Mouse (Mus musculus) intestine, postnatal 0 days (tissue): Measurements from ENCODE around the gene Fgfr2. TPM values are rescaled to one million over a fixed set of nuclear protein-coding genes. Genes with fewer than 3 reads are reported as not detected.

Experiments
- ATAC-seq: fragments of 200-750 bp; cut with Nextera tagmentation; 2 replicates; pipeline ENCODE4 v1.8.0; 2017; ENCODE audit warnings: mild to moderate bottlenecking, moderate TSS enrichment, moderate library complexity
- H3K27ac ChIP-seq: fragments of 300-500 bp; sonication (generic); 2 replicates; pipeline ENCODE4 v1.5.1; 2014; ENCODE audit warnings: mild to moderate bottlenecking, low read depth, low read length, moderate library complexity
- H3K27me3 ChIP-seq: fragments of 300-500 bp; sonication (generic); replicated peaks from 2 replicates; pipeline ENCODE4 v1.6.1; 2014; ENCODE audit warnings: low read length, mixed read lengths; ENCODE audit not compliant: control insufficient read depth, insufficient read depth
- H3K36me3 ChIP-seq: fragments of 300-500 bp; sonication (generic); 2 replicates; pipeline ENCODE4 v1.6.1; 2014; ENCODE audit warnings: mild to moderate bottlenecking, moderate library complexity; ENCODE audit not compliant: control insufficient read depth, insufficient read depth
- H3K4me1 ChIP-seq: fragments of 300-500 bp; sonication (generic); replicated peaks from 2 replicates; pipeline ENCODE4 v1.6.1; 2014; ENCODE audit warnings: antibody characterized with exemption, low read length, mixed read lengths; ENCODE audit not compliant: control insufficient read depth, insufficient read depth
- H3K4me2 ChIP-seq: fragments of 300-500 bp; sonication (generic); replicated peaks from 2 replicates; pipeline ENCODE4 v1.6.1; 2014; ENCODE audit warnings: low read depth, mild to moderate bottlenecking, moderate library complexity
- H3K4me3 ChIP-seq: fragments of 300-500 bp; sonication (generic); 2 replicates; pipeline ENCODE4 v1.5.1; 2014; ENCODE audit warnings: low read depth, low read length
- H3K9ac ChIP-seq: fragments of 300-500 bp; sonication (generic); 2 replicates; pipeline ENCODE4 v1.6.1; 2014; ENCODE audit warnings: mild to moderate bottlenecking, low read depth, low read length
- H3K9me3 ChIP-seq: fragments of 300-500 bp; sonication (generic); 2 replicates; pipeline ENCODE4 v1.6.1; 2016; ENCODE audit warnings: mixed run types; ENCODE audit not compliant: control insufficient read depth
- CTCF ChIP-seq: sonication (generic); IDR thresholded peaks from 2 replicates; pipeline ENCODE4 v1.5.1; 2016; ENCODE audit warnings: low read depth, mild to moderate bottlenecking, control low read depth, antibody characterized with exemption, moderate library complexity
- WGBS: fragments of 180-500 bp; shearing (Covaris S2); extraction: QIAGEN DNeasy Blood & Tissue Kit; methylation state at CpG from one replicate; pipeline ENCODE4 v1.1.7; 2014; 5-methylcytosine and 5-hydroxymethylcytosine counted together
- polyA plus RNA-seq: library from polyadenylated mRNA; unstranded; fragments of >200 nt; fragmentation: Nextera tagmentation; extraction: Ambion mirVana; gene quantifications from 2 replicates; pipeline ENCODE4 v1.2.1, GENCODE M21; 2015

Gene Fgfr2
- polyA plus RNA-seq, 1 experiment from 2014 or later: 29.5 TPM

GRCm38 (mm10) chr7:130288719-130289427 is 2834.3 kb downstream of the Fgfr2 start:
- no peaks in the 10 kb centered on the region for H3K36me3 ChIP-seq
- no peaks in the 10 kb centered on the region for H3K27me3 ChIP-seq
- no peak overlapping the region for H3K4me2 ChIP-seq
- no peak overlapping the region for H3K4me3 ChIP-seq
- 61% methylated on average over 11 of the region's 11 CpGs for WGBS
- TF ChIP-seq CTCF: no peak
- ATAC-seq: no peak
- no peaks in the 10 kb centered on the region for H3K4me1 ChIP-seq
- H3K27ac ChIP-seq: no peak overlapping the region
- H3K9me3 ChIP-seq: no peaks in the 10 kb centered on the region
- no peak overlapping the region for H3K9ac ChIP-seq

- no peak for ATAC-seq
- H3K4me3 ChIP-seq: no peak overlapping the region
- WGBS: 61% methylated on average over 7 of the region's 7 CpGs
- no peaks in the 10 kb centered on the region for H3K9me3 ChIP-seq
- no peak overlapping the region for H3K4me2 ChIP-seq
- no peak overlapping the region for H3K9ac ChIP-seq
- TF ChIP-seq CTCF: no peak
- H3K27me3 ChIP-seq: no peaks in the 10 kb centered on the region
- H3K36me3 ChIP-seq: no peaks in the 10 kb centered on the region
- H3K4me1 ChIP-seq: no peaks in the 10 kb centered on the region
- H3K27ac ChIP-seq: no peak overlapping the region; the same call in 1 of the 2 replicates
These were observed 2834.9 kb downstream of the Fgfr2 start for GRCm38 (mm10) chr7:130288248-130288647.

GRCm38 (mm10) chr7:130278738-130279705 is 2844.1 kb downstream of the Fgfr2 start:
- Histone ChIP-seq H3K4me3 (no peak overlapping the region), H3K36me3 (no peaks in the 10 kb centered on the region), H3K9ac (no peak overlapping the region), H3K27me3 (no peaks in the 10 kb centered on the region), H3K4me2 (no peak overlapping the region), H3K27ac (no peak overlapping the region), H3K9me3 (no peaks in the 10 kb centered on the region), H3K4me1 (0 out of 2 replicates have a peak, but pooled peaks cover 3% of the 10 kb centered on the region)
- TF ChIP-seq CTCF: 0 out of 2 replicates have a peak, but pooled peaks have one; percentile 4
- 60% methylated on average over 19 of the region's 19 CpGs for WGBS
- ATAC-seq: no peak

GRCm38 (mm10) chr7:130278000-130278737 is 2845.0 kb downstream of the Fgfr2 start:
- Histone ChIP-seq H3K9ac (no peak overlapping the region), H3K4me2 (no peak overlapping the region), H3K27me3 (no peaks in the 10 kb centered on the region), H3K9me3 (no peaks in the 10 kb centered on the region), H3K4me3 (no peak overlapping the region), H3K4me1 (0 out of 2 replicates have a peak, but pooled peaks cover 3% of the 10 kb centered on the region), H3K27ac (no peak overlapping the region), H3K36me3 (no peaks in the 10 kb centered on the region)
- peak; percentile 29; the same call in 1 of the 2 replicates for ATAC-seq
- peak; percentile 23; the same call in 1 of the 2 replicates for TF ChIP-seq CTCF
- WGBS: 74% methylated on average over 11 of the region's 11 CpGs

- Histone ChIP-seq H3K36me3 (no peaks in the 10 kb centered on the region), H3K4me3 (no peak overlapping the region), H3K4me2 (no peak overlapping the region), H3K27me3 (no peaks in the 10 kb centered on the region), H3K9ac (no peak overlapping the region), H3K9me3 (no peaks in the 10 kb centered on the region), H3K27ac (no peak overlapping the region), H3K4me1 (no peaks in the 10 kb centered on the region)
- peak; percentile 98 for TF ChIP-seq CTCF
- peak; percentile 39 for ATAC-seq
- 17% methylated on average over 16 of the region's 16 CpGs for WGBS
These were observed 2849.9 kb downstream of the Fgfr2 start for GRCm38 (mm10) chr7:130273265-130273664.
